In the genomic region with DNA sequence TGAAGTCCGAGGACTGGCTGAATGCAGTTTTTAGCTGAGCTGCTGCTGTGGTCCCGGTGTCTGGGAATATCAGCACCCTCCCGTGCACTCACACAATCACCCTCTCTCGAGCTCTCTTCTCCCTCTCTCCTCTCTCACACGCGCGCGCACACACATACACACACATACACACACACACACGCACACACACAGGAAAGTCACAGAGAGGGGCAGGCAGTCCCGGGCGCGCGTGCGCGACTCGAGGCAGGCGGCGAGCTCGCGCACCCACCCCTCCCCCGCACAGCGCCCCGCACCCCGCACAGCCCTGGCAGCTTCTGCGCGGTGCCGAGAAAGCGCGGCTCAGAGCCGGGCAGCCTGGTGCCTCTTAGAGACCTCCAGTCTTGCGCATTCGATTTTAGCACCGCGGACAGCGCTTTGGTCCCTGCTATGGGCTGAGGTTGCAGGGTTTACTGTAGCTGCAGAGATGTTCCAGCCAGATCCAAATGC, we compare ENCODE assay signal across 8 mouse cellular contexts. TPM values are rescaled to one million over a fixed set of nuclear protein-coding genes. Genes with fewer than 3 reads are reported as not detected.
DNase-seq lines count a peak whose midpoint lies in the region; ATAC-seq lines count a peak whose summit lies in the region.

Gene Gria2, minus strand, starts transcription at position 240 of the 486 bp plus-strand sequence.

- H3K27me3 ChIP-seq in forebrain, embryonic 15.5 days = no peaks in the 10 kb centered on the region
- peaks cover 45% of the 10 kb centered on the region for H3K27me3 ChIP-seq in hindbrain, embryonic 10.5 days (ENCODE audit: insufficient read depth, poor library complexity, severe bottlenecking)

- ATAC-seq in forebrain, embryonic 15.5 days (replicated peaks) = peak; percentile 94

- no peaks in the 10 kb centered on the region for H3K36me3 ChIP-seq in forebrain, embryonic 15.5 days
- no peaks in the 10 kb centered on the region for H3K36me3 ChIP-seq in hindbrain, embryonic 10.5 days

- peak within 1 kb of the TSS; percentile 76 for H3K4me2 ChIP-seq in forebrain, embryonic 15.5 days (replicated peaks)

- no peaks in the 10 kb centered on the region for H3K9me3 ChIP-seq in forebrain, embryonic 15.5 days
- no peaks in the 10 kb centered on the region for H3K9me3 ChIP-seq in hindbrain, embryonic 10.5 days

- H3K4me1 ChIP-seq in forebrain, embryonic 15.5 days = peaks cover 30% of the 10 kb centered on the region
- H3K4me1 ChIP-seq in hindbrain, embryonic 10.5 days (replicated peaks) = peaks cover 32% of the 10 kb centered on the region

- peak within 1 kb of the TSS; percentile 89 for H3K4me3 ChIP-seq in forebrain, embryonic 15.5 days
- H3K4me3 ChIP-seq in hindbrain, embryonic 10.5 days = peak within 1 kb of the TSS; percentile 65

- peak; percentile 53 for DNase-seq in MN1 (ENCODE audit: low spot score)
- DNase-seq in cerebellum, adult 11 months = peak; percentile 89
- peak; percentile 81 for DNase-seq in hindbrain, embryonic 10.5 days (ENCODE audit: low spot score)
- peak; percentile 94 for DNase-seq in layer of hippocampus, adult 9-11 months
- peak; percentile 37 for DNase-seq in lung, postnatal 14 days
- peak; percentile 93 to 94 for DNase-seq in right cerebral cortex, adult 2 months (ENCODE audit: low spot score in 2 of 2)
- peak; percentile 64 for DNase-seq in yolk sac, embryonic 10.5 days (ENCODE audit: low spot score)

- H3K9ac ChIP-seq in forebrain, embryonic 15.5 days (replicated peaks) = peak within 1 kb of the TSS; percentile 86

- peak within 1 kb of the TSS; percentile 98 for H3K27ac ChIP-seq in forebrain, embryonic 15.5 days (replicated peaks)
- peak within 1 kb of the TSS; percentile 63 for H3K27ac ChIP-seq in hindbrain, embryonic 10.5 days

- under 1% methylated on average over 35 of the region's 35 CpGs for WGBS in forebrain, embryonic 15.5 days
- WGBS in hindbrain, embryonic 10.5 days = 1% methylated on average over 35 of the region's 35 CpGs

RNA-seq across cellular contexts. Expression of gene Gria2, which starts in this region (rescaled TPM):
- polyA plus RNA-seq in forebrain, embryonic 15.5 days (2015; fragmentation: Nextera tagmentation; extraction: Ambion mirVana) = 198 and 222 TPM in 2 replicates
- polyA plus RNA-seq in hindbrain, embryonic 10.5 days (2016; fragmentation: Nextera tagmentation; extraction: Ambion mirVana) = 3.0 and 9.9 TPM in 2 replicates

Comparison
In these comparisons a context has a peak if more than half of its experiments do, and no peak if none do; other contexts are left out.
1. Peak in every context shown above with its lines: DNase-seq, ATAC-seq, H3K4me3 ChIP-seq and H3K27ac ChIP-seq.
2. RNA of gene Gria2 (polyA plus RNA-seq): 198 to 222 TPM in forebrain, embryonic 15.5 days; 3.0 to 9.9 TPM in hindbrain, embryonic 10.5 days; every median in the first group is over 10 times any median in the second.
3. DNase-seq: peak in every context shown above with its lines; median percentile 94 in layer of hippocampus, adult 9-11 months; 94 in right cerebral cortex, adult 2 months; 89 in cerebellum, adult 11 months; 81 in hindbrain, embryonic 10.5 days; 64 in yolk sac, embryonic 10.5 days; 53 in MN1; 37 in lung, postnatal 14 days.